Mouse (Mus musculus) limb, embryonic 12.5 days (tissue): ENCODE measurements at regions not wholly inside any gene's neighbourhood (a gene's known extent, or its start where the extent isn't known, plus 50 kb on each side); places are given as distances from the start of the nearest gene placed in this dataset.

Source experiments
- ATAC-seq: fragments of 200-750 bp; cut with Nextera tagmentation; 2 replicates; pipeline ENCODE4 v1.8.0; 2017; ENCODE audit warnings: low read depth, moderate TSS enrichment; ENCODE audit not compliant: insufficient number of reproducible peaks, insufficient read depth, low FRiP score, low TSS enrichment
- H3K27ac ChIP-seq: fragments of 300-500 bp; sonication (generic); 2 replicates; pipeline ENCODE4 v1.5.1; 2016; ENCODE audit warnings: mild to moderate bottlenecking, moderate library complexity
- H3K27me3 ChIP-seq: fragments of 300-500 bp; sonication (generic); 2 replicates; pipeline ENCODE4 v1.6.1; 2016; ENCODE audit warnings: mild to moderate bottlenecking, moderate library complexity
- H3K36me3 ChIP-seq: fragments of 300-500 bp; sonication (generic); 2 replicates; pipeline ENCODE4 v1.6.1; 2016; ENCODE audit warnings: mild to moderate bottlenecking, moderate library complexity
- H3K4me1 ChIP-seq: fragments of 300-500 bp; sonication (generic); replicated peaks from 2 replicates; pipeline ENCODE4 v1.6.1; 2016
- H3K4me2 ChIP-seq: fragments of 300-500 bp; sonication (generic); 2 replicates; pipeline ENCODE4 v1.6.1; 2016; ENCODE audit warnings: mild to moderate bottlenecking, moderate library complexity
- H3K4me3 ChIP-seq: fragments of 300-500 bp; sonication (generic); replicated peaks from 2 replicates; pipeline ENCODE4 v1.5.1; 2016; ENCODE audit warnings: mild to moderate bottlenecking
- H3K9ac ChIP-seq: fragments of 300-500 bp; sonication (generic); replicated peaks from 2 replicates; pipeline ENCODE4 v1.6.1; 2016; ENCODE audit warnings: mild to moderate bottlenecking, moderate library complexity
- H3K9me3 ChIP-seq: fragments of 300-500 bp; sonication (generic); 2 replicates; pipeline ENCODE4 v1.6.1; 2016; ENCODE audit warnings: mild to moderate bottlenecking, moderate library complexity
- WGBS: fragments of 180-500 bp; shearing (Covaris S2); methylation state at CpG from one replicate; pipeline ENCODE4 v1.1.7; 2016; 5-methylcytosine and 5-hydroxymethylcytosine counted together

GRCm38 (mm10) chr6:116848538-116849093 lies 131.9 kb upstream of the Tmem72 start:
- Histone ChIP-seq H3K4me2 (no peak overlapping the region), H3K27me3 (no peaks in the 10 kb centered on the region; the same call in 1 of the 2 replicates), H3K9ac (no peak overlapping the region), H3K9me3 (no peaks in the 10 kb centered on the region), H3K27ac (no peak overlapping the region), H3K4me1 (no peaks in the 10 kb centered on the region), H3K36me3 (no peaks in the 10 kb centered on the region), H3K4me3 (no peak overlapping the region)
- ATAC-seq = no peak
- 52% methylated on average over 10 of the region's 10 CpGs for WGBS

DNA sequence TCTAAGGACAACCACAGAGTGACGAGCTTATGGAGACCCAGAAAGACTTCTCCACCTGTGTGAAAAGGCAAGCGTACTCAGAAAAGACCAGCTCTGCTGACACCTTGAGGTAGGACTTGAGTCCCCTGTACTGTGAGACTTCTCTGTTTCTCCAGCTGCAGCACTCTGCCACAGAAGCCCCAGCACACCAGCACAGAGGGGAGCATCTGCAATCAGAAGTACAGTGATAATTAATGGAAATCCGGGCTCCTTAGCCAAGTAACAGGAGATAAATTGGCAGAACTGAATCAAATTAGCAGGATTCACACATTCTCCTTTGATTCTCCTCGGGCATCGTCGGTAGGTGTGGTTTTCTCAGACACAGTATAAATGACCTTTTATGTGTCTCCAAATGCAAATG lies 137.3 kb upstream of the Tmem72 start:
- H3K4me3 ChIP-seq = no peak overlapping the region
- H3K9me3 ChIP-seq = no peaks in the 10 kb centered on the region
- no peak overlapping the region for H3K9ac ChIP-seq
- H3K27ac ChIP-seq = no peak overlapping the region
- H3K27me3 ChIP-seq = no peaks in the 10 kb centered on the region
- ATAC-seq = no peak
- H3K4me2 ChIP-seq = no peak overlapping the region
- H3K36me3 ChIP-seq = no peaks in the 10 kb centered on the region
- peaks cover 16% of the 10 kb centered on the region for H3K4me1 ChIP-seq
- WGBS = 74% methylated on average over 6 of the region's 6 CpGs

- H3K27me3 ChIP-seq = no peaks in the 10 kb centered on the region
- ATAC-seq = no peak
- H3K4me3 ChIP-seq = no peak overlapping the region
- no peak overlapping the region for H3K27ac ChIP-seq
- no peak overlapping the region for H3K4me2 ChIP-seq
- no peaks in the 10 kb centered on the region for H3K9me3 ChIP-seq
- peaks cover 16% of the 10 kb centered on the region for H3K4me1 ChIP-seq
- no peak overlapping the region for H3K9ac ChIP-seq
- WGBS = 83% methylated on average over 2 of the region's 2 CpGs
- no peaks in the 10 kb centered on the region for H3K36me3 ChIP-seq
These were observed 139.4 kb upstream of the Tmem72 start for GRCm38 (mm10) chr6:116856093-116856492.

DNA sequence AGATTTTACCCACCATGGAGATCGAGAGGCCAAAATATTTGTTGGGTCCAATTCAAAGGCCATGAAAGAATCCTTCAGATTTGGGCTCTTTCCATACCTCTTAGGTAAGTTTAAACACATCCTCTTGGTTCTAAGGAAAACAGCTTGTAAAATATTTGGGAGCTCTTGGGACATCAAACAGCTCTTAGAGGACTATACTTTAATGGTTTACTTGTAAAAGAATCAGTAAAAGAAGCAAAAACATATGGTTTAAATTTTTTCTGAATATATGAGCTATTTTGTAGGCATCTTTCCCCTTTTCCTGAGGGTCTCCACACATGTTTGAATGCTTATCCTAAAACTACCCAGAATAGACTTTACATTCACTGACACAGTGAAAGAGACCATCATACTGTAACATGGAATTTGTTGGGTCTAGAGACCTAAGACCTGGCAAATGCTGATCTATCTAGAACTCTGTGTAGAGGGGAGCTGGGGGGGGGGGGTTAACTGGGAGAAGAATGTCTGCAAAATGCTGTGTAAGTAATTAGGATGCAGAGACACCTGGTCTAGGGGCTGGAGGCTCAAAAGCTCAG lies 140.3 kb upstream of the Tmem72 start:
- Histone ChIP-seq H3K27ac (peak overlapping the region; percentile 69), H3K9me3 (no peaks in the 10 kb centered on the region), H3K4me1 (peaks cover 16% of the 10 kb centered on the region), H3K4me2 (no peak overlapping the region), H3K4me3 (no peak overlapping the region), H3K36me3 (no peaks in the 10 kb centered on the region), H3K27me3 (0 out of 2 replicates have a peak, but pooled peaks cover 7% of the 10 kb centered on the region), H3K9ac (no peak overlapping the region)
- WGBS = 50% methylated on average over 1 of the region's 1 CpGs
- peak; percentile 31; the same call in 1 of the 2 replicates for ATAC-seq

- no peak for ATAC-seq
- no peak overlapping the region for H3K27ac ChIP-seq
- 0 out of 2 replicates have a peak, but pooled peaks cover 7% of the 10 kb centered on the region for H3K27me3 ChIP-seq
- no peak overlapping the region for H3K9ac ChIP-seq
- H3K4me1 ChIP-seq = no peaks in the 10 kb centered on the region
- H3K9me3 ChIP-seq = no peaks in the 10 kb centered on the region
- no peaks in the 10 kb centered on the region for H3K36me3 ChIP-seq
- H3K4me2 ChIP-seq = no peak overlapping the region
- no peak overlapping the region for H3K4me3 ChIP-seq
- 47% methylated on average over 2 of the region's 2 CpGs for WGBS
These were observed 146.4 kb upstream of the Tmem72 start for GRCm38 (mm10) chr6:116863130-116863529.

- Histone ChIP-seq H3K9ac (no peak overlapping the region), H3K27me3 (0 out of 2 replicates have a peak, but pooled peaks cover 7% of the 10 kb centered on the region), H3K36me3 (no peaks in the 10 kb centered on the region), H3K27ac (no peak overlapping the region), H3K4me3 (no peak overlapping the region), H3K4me1 (no peaks in the 10 kb centered on the region), H3K4me2 (no peak overlapping the region), H3K9me3 (no peaks in the 10 kb centered on the region)
- 75% methylated on average over 2 of the region's 2 CpGs for WGBS
- no peak for ATAC-seq
These were observed 146.9 kb upstream of the Tmem72 start for GRCm38 (mm10) chr6:116863626-116864025.

- WGBS = 78% methylated on average over 8 of the region's 8 CpGs
- H3K4me2 ChIP-seq = no peak overlapping the region
- no peak overlapping the region for H3K9ac ChIP-seq
- H3K9me3 ChIP-seq = no peaks in the 10 kb centered on the region
- no peak for ATAC-seq
- no peaks in the 10 kb centered on the region for H3K27me3 ChIP-seq
- H3K4me3 ChIP-seq = no peak overlapping the region
- no peak overlapping the region for H3K27ac ChIP-seq
- no peaks in the 10 kb centered on the region for H3K36me3 ChIP-seq
- no peaks in the 10 kb centered on the region; the same call in 1 of the 2 replicates for H3K4me1 ChIP-seq
These were observed 176.6 kb upstream of the Tmem72 start for GRCm38 (mm10) chr6:116893299-116893698.

DNA sequence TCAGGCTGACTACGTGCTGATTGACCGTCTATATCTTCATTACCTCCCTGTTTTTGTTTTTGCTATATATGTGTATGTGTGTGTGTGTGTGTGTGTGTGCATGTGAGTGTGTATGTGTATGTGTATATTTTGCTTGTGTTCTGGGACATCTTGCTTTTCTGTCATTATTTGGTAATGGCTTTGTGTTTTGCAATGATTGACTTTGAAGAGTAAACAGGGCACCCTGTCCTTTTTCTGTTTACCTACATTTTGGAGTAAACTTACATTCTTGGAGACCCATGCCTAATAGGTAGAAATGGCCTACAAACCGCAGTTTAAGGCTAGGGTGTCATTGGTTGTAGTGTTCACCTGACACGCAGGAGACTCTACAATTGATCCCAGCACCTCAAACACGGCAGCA lies 177.5 kb upstream of the Tmem72 start:
- Histone ChIP-seq H3K4me3 (no peak overlapping the region), H3K9ac (no peak overlapping the region), H3K4me2 (no peak overlapping the region), H3K27ac (no peak overlapping the region), H3K36me3 (no peaks in the 10 kb centered on the region), H3K4me1 (no peaks in the 10 kb centered on the region; the same call in 1 of the 2 replicates), H3K9me3 (no peaks in the 10 kb centered on the region), H3K27me3 (no peaks in the 10 kb centered on the region)
- no peak for ATAC-seq
- WGBS = 91% methylated on average over 5 of the region's 5 CpGs

DNA sequence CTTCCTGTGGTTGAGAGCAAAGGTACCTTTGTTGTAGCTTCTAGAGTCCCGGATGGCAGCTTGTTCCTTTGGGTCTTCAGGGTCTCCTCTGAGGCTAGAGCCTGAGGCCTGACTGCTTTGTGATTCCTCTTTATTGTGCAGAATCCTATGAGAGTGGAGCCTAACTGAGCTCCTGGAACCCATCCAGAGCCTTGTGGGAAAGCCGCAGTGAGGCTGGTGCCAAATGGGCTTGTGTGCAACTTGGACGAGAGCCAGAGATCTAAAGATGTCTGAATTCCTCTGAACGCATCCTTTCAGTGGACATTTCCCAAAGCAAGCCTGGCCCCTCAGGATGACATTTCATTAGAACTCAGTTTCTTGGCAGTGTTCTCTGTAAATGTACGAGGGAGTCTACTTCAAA lies 178.4 kb upstream of the Tmem72 start:
- WGBS = 61% methylated on average over 5 of the region's 5 CpGs
- Histone ChIP-seq H3K9me3 (no peaks in the 10 kb centered on the region), H3K9ac (no peak overlapping the region), H3K4me1 (no peaks in the 10 kb centered on the region; the same call in 1 of the 2 replicates), H3K36me3 (no peaks in the 10 kb centered on the region), H3K27me3 (no peaks in the 10 kb centered on the region), H3K27ac (no peak overlapping the region), H3K4me2 (no peak overlapping the region), H3K4me3 (no peak overlapping the region)
- no peak for ATAC-seq

- Histone ChIP-seq H3K4me3 (no peak overlapping the region), H3K9me3 (no peaks in the 10 kb centered on the region), H3K36me3 (no peaks in the 10 kb centered on the region), H3K4me2 (no peak overlapping the region), H3K4me1 (no peaks in the 10 kb centered on the region; the same call in 1 of the 2 replicates), H3K27me3 (no peaks in the 10 kb centered on the region), H3K27ac (no peak overlapping the region), H3K9ac (no peak overlapping the region)
- 85% methylated on average over 4 of the region's 4 CpGs for whole genome bisulfite sequencing
- no peak for ATAC-seq
These were observed 179.5 kb upstream of the Tmem72 start for GRCm38 (mm10) chr6:116896132-116896630.

- no peak for ATAC-seq
- WGBS = 56% methylated on average over 1 of the region's 1 CpGs
- H3K4me3 ChIP-seq = no peak overlapping the region
These were observed 185.1 kb upstream of the Tmem72 start for GRCm38 (mm10) chr6:116901816-116902215.

DNA sequence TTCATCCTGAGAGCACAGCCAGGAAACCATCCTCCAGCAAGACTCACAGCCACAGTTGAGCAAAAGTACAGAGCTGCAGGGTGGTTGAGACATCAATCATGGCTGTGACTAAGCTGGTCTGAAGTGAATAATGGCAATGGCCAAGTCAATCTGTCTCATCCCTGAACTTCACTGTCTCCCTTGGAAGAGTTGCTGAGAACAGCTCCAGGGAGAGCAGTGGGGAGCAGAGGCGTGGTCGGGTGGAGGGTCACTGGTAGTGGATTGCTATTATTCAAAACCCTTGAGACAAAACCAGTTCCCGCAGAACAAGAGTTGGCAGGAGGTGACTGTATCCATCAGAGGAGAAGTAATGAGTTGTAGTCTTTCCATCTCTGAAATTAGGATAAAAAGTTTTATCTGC lies 185.7 kb upstream of the Tmem72 start:
- H3K9ac ChIP-seq = no peak overlapping the region
- no peak for ATAC-seq
- no peaks in the 10 kb centered on the region for H3K4me1 ChIP-seq
- H3K27ac ChIP-seq = no peak overlapping the region
- no peaks in the 10 kb centered on the region for H3K9me3 ChIP-seq
- H3K4me3 ChIP-seq = no peak overlapping the region
- H3K27me3 ChIP-seq = no peaks in the 10 kb centered on the region
- H3K36me3 ChIP-seq = no peaks in the 10 kb centered on the region
- no peak overlapping the region for H3K4me2 ChIP-seq
- 73% methylated on average over 3 of the region's 3 CpGs for WGBS

More at GRCm38 (mm10) chr6:116901816-116902215, 185.1 kb upstream of the Tmem72 start:
- H3K9me3 ChIP-seq = no peaks in the 10 kb centered on the region
- no peaks in the 10 kb centered on the region for H3K36me3 ChIP-seq
- no peak overlapping the region for H3K9ac ChIP-seq
- H3K27me3 ChIP-seq = no peaks in the 10 kb centered on the region
- no peaks in the 10 kb centered on the region for H3K4me1 ChIP-seq
- no peak overlapping the region for H3K4me2 ChIP-seq
- no peak overlapping the region for H3K27ac ChIP-seq
